Mouse (Mus musculus): ENCODE data around the gene Cradd.

DNA sequence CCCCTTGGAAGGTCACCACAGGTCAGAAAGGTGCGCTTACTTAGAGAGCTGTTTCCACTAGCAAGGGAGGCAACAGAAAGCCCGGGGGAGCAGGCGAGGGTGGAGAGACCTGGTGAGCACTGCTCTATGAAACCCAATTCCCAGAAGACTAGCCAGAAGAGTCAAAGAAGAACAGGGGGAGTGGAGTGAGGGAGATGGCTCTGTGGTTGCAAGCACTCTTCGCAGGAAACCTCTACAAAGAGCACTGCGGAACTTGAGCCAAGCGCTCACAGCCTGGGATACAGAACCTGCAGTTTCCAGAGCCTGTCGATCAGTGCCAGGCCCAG, 24.2 kb downstream of the Cradd start:
- TF ChIP-seq GATA1 (IDR thresholded peaks at IDR 0.05; ENCODE audit: low read length) (no peak), TAL1 (IDR thresholded peaks at IDR 0.05; ENCODE audit: low read length) (no peak)
